Mouse (Mus musculus): ENCODE results near the gene Nod2. TPM values are rescaled to one million over a fixed set of nuclear protein-coding genes. Genes with fewer than 3 reads are reported as not detected.

Gene Nod2
- total RNA-seq, 2 experiments from 2014 or later: 1.1 to 1.8 TPM

DNA sequence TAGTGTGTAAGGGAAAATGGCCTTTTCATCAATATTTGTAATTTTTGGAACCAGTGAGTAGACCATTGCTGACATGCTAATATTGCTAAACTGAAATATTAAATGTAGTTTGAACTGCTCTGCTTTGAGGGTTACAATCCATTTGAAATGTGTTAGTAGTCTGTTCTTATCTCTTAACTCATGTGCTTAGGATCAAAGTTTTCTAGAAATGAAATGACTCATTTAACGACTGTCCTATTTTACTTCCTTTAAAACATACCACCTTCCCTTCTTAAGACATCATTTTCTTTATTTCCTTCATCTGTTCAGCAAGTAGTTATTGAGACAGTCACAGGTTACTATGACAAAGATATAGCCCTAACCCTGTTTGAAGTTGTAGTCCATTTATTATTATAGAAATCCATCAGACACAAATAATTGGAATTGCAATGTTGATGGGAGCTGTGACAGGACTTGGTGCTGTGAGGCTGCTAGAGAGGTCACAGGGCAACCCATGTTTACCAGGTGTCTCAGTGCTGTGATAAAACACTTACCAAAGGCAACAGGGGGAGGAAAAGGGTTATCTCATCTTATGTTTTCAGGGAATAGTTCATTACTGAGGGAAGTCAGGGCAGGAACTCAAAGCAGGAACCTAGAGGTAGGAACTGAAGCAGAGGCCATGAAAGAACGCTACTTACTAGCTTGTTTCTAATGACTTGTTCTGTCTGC, 76.3 kb downstream of the Nod2 start:
- DNase-seq (ENCODE audit: low spot score in 2 of 2): no peak

Other genes with a start within 250 kb of the Nod2 start
- gene Nkd1, start 126.0 kb upstream of the Nod2 start, total RNA-seq (2021): 10 to 100 TPM; 47.8 to 54.3 TPM
- gene Snx20, start 11.2 kb upstream of the Nod2 start, total RNA-seq (2021): 1 to 10 TPM; 1.7 to 3.0 TPM
- gene Cyld, start 49.7 kb downstream of the Nod2 start, total RNA-seq (2021): 10 to 100 TPM; 39.1 to 44.7 TPM

All from adrenal gland, postnatal 4 days (tissue).